Mouse (Mus musculus) CH12.LX (cell line): Measurements from ENCODE around the gene Emc10. TPM values are rescaled to one million over a fixed set of nuclear protein-coding genes. Genes with fewer than 3 reads are reported as not detected.

Experiments
- DNase-seq: peaks from one replicate; pipeline ENCODE4 v3.0.0-alpha.2; 2013; ENCODE audit errors: extremely low read depth
- H3K27ac ChIP-seq: 2 replicates; pipeline ENCODE4 v1.5.1; 2012; ENCODE audit warnings: low read depth, mild to moderate bottlenecking, control low read depth, moderate library complexity; ENCODE audit not compliant: insufficient read depth
- H3K27me3 ChIP-seq: replicated peaks from 2 replicates; pipeline ENCODE3; 2012; ENCODE audit warnings: inconsistent platforms
- H3K36me3 ChIP-seq, 2 experiments: replicated peaks in 1 of 2; 2 replicates each; pipeline versions ENCODE3 to v1.6.1; 2012; ENCODE audit warnings: inconsistent platforms in 1 of 2, low read length in 1 of 2, mild to moderate bottlenecking in 1 of 2, mixed read lengths in 1 of 2, moderate library complexity in 1 of 2; ENCODE audit not compliant: control insufficient read depth in 1 of 2, insufficient read depth in 1 of 2
- H3K4me1 ChIP-seq, 2 experiments: 2 replicates each; pipeline ENCODE4 v1.6.1; 2012; ENCODE audit warnings: inconsistent platforms in 1 of 2, moderate library complexity in 1 of 2; ENCODE audit not compliant: insufficient read depth in 2 of 2, control insufficient read depth in 1 of 2
- H3K4me2 ChIP-seq: 2 replicates; pipeline ENCODE4 v1.6.1; 2012; ENCODE audit warnings: low read depth, mild to moderate bottlenecking, control low read depth; ENCODE audit not compliant: poor library complexity, insufficient read depth, severe bottlenecking
- H3K4me3 ChIP-seq, 3 experiments: fragments of 150-350 bp in 1 of 3; sonication (generic) in 1 of 3; replicated peaks in 1 of 3; 2 replicates each; pipeline versions ENCODE3 to v1.5.1; 2011 to 2012; ENCODE audit warnings: low read depth in 2 of 3, low read length in 2 of 3, mild to moderate bottlenecking in 2 of 3, moderate library complexity in 2 of 3, control low read depth in 1 of 3, improper control_type of control experiment in 1 of 3, inconsistent platforms in 1 of 3, mixed read lengths in 1 of 3; ENCODE audit not compliant: poor library complexity in 1 of 3
- H3K79me2 ChIP-seq: replicated peaks from 2 replicates; pipeline ENCODE4 v1.6.1; 2012; ENCODE audit warnings: mild to moderate bottlenecking, moderate library complexity; ENCODE audit not compliant: control insufficient read depth, poor library complexity, insufficient read depth, severe bottlenecking; ENCODE audit errors: extremely low read depth
- H3K9ac ChIP-seq: 2 replicates; pipeline ENCODE4 v1.6.1; 2012; ENCODE audit warnings: low read depth, mild to moderate bottlenecking, control low read depth, moderate library complexity; ENCODE audit not compliant: insufficient read depth
- H3K9me3 ChIP-seq: replicated peaks from 2 replicates; pipeline ENCODE3; 2012; ENCODE audit warnings: low read length, inconsistent platforms, mixed read lengths
- CHD1 ChIP-seq: IDR thresholded peaks from 2 replicates; pipeline ENCODE4 v1.6.1; 2012; ENCODE audit warnings: low read depth, low read length, improper control_type of control experiment, inconsistent platforms
- CTCF ChIP-seq, 2 experiments: IDR thresholded peaks in 1 of 2; conservative IDR thresholded peaks in 1 of 2; 2 replicates each; pipeline ENCODE4 v1.5.1; 2011 to 2012; ENCODE audit warnings: low read depth in 2 of 2, low read length in 2 of 2, improper control_type of control experiment in 1 of 2, inconsistent platforms in 1 of 2, mild to moderate bottlenecking in 1 of 2, moderate library complexity in 1 of 2
- ELF1 ChIP-seq: IDR thresholded peaks from 2 replicates; pipeline ENCODE4 v1.6.1; 2014; ENCODE audit warnings: low read depth, mild to moderate bottlenecking, inconsistent platforms, low read length, improper control_type of control experiment
- EP300 ChIP-seq: IDR thresholded peaks from 2 replicates; pipeline ENCODE4 v1.6.1; 2011; ENCODE audit warnings: low read length, improper control_type of control experiment
- ETS1 ChIP-seq: conservative IDR thresholded peaks from 2 replicates; pipeline ENCODE4 v1.6.1; 2012; ENCODE audit warnings: low read depth, mild to moderate bottlenecking, inconsistent platforms, low read length, improper control_type of control experiment, moderate library complexity
- HCFC1 ChIP-seq: IDR thresholded peaks from 2 replicates; pipeline ENCODE4 v1.6.1; 2012; ENCODE audit warnings: low read depth, mild to moderate bottlenecking, inconsistent platforms, low read length, improper control_type of control experiment
- MAFK ChIP-seq: IDR thresholded peaks from 2 replicates; pipeline ENCODE4 v1.6.1; 2011; ENCODE audit warnings: low read length, improper control_type of control experiment; ENCODE audit not compliant: insufficient replicate concordance
- MEF2A ChIP-seq: IDR thresholded peaks from 2 replicates; pipeline ENCODE4 v1.6.1; 2014; ENCODE audit warnings: low read depth, mild to moderate bottlenecking, inconsistent platforms, low read length, improper control_type of control experiment, borderline replicate concordance
- MYC ChIP-seq: IDR thresholded peaks from 2 replicates; pipeline ENCODE4 v1.6.1; 2011; ENCODE audit warnings: low read depth, mild to moderate bottlenecking, improper control_type of control experiment, low read length
- NRF1 ChIP-seq: IDR thresholded peaks from 2 replicates; pipeline ENCODE4 v1.6.1; 2014; ENCODE audit warnings: low read depth, mild to moderate bottlenecking, inconsistent platforms, low read length, improper control_type of control experiment, moderate library complexity
- PAX5 ChIP-seq: IDR thresholded peaks from 2 replicates; pipeline ENCODE4 v1.6.1; 2012; ENCODE audit warnings: low read length, inconsistent platforms, mixed read lengths
- SIN3A ChIP-seq: IDR thresholded peaks from 2 replicates; pipeline ENCODE4 v1.6.1; 2012; ENCODE audit warnings: low read length, improper control_type of control experiment, inconsistent platforms
- SMC3 ChIP-seq: IDR thresholded peaks from 2 replicates; pipeline ENCODE4 v1.6.1; 2011; ENCODE audit warnings: low read depth, low read length, improper control_type of control experiment
- TBP ChIP-seq: conservative IDR thresholded peaks from 2 replicates; pipeline ENCODE4 v1.6.1; 2011; ENCODE audit warnings: low read depth, low read length, improper control_type of control experiment
- TCF12 ChIP-seq: IDR thresholded peaks from 2 replicates; pipeline ENCODE4 v1.6.1; 2014; ENCODE audit warnings: low read depth, mild to moderate bottlenecking, inconsistent platforms, low read length, improper control_type of control experiment
- UBTF ChIP-seq: IDR thresholded peaks from 2 replicates; pipeline ENCODE4 v1.6.1; 2012; ENCODE audit warnings: low read depth, mild to moderate bottlenecking, inconsistent platforms, low read length, improper control_type of control experiment, moderate library complexity
- USF1 ChIP-seq: IDR thresholded peaks from 2 replicates; pipeline ENCODE4 v1.6.1; 2014; ENCODE audit warnings: low read depth, mild to moderate bottlenecking, inconsistent platforms, low read length, improper control_type of control experiment
- ZKSCAN1 ChIP-seq: IDR thresholded peaks from 2 replicates; pipeline ENCODE4 v1.6.1; 2012; ENCODE audit warnings: low read depth, inconsistent platforms, low read length, improper control_type of control experiment, borderline replicate concordance
- dilution Hi-C: fragments of 300-500 bp; cut with MboI; formaldehyde crosslinking; loops from 2 replicates; pipeline ENCODE4 v1.14.3; 2020; ENCODE audit warnings: low sequenced_read_pairs; ENCODE audit not compliant: extremely low pct_unique_long_range_greater_than_20kb, extremely low pct_ligation_motif_present
- in situ Hi-C: fragments of 300-500 bp; cut with MboI; formaldehyde crosslinking; loops from 3 replicates; pipeline ENCODE4 v1.14.3; 2019; ENCODE audit warnings: low sequenced_read_pairs, low pct_ligation_motif_present, low pct_unique_long_range_greater_than_20kb, mixed read lengths
- polyA plus RNA-seq: library from polyadenylated mRNA; unstranded; fragments of >175 nt; gene quantifications from 2 replicates; pipeline ENCODE4 v1.2.1, GENCODE M21; 2012; ENCODE audit warnings: low read depth; ENCODE audit not compliant: insufficient read length
- total RNA-seq, 2 experiments: library from RNA; depleted of rRNA; stranded (reverse); fragments of 300-350 nt in 1 of 2; fragments of >200 nt in 1 of 2; gene quantifications; 2 replicates each; pipeline ENCODE4 v1.2.3; 2012 to 2014

Emc10 gene
- total and polyA plus RNA-seq, 3 experiments, result 14.4 to 49.1 (median 32.4) TPM

GRCm38 (mm10) chr7:44500046-44500445, 3.7 kb upstream of the Emc10 start:
- dilution Hi-C loops, result no loop called here
- H3K4me3 ChIP-seq, result no peak overlapping the region
- in situ Hi-C loops, result no loop called here

GRCm38 (mm10) chr7:44498922-44499321, 2.6 kb upstream of the Emc10 start:
- dilution Hi-C loops, result no loop called here
- Histone ChIP-seq H3K9me3 (no peaks in the 10 kb centered on the region), H3K4me3 (no peak overlapping the region), H3K27ac (no peak overlapping the region), H3K4me1 (peaks cover 4 to 21% of the 10 kb centered on the region in 2 experiments; a peak in 3 of 4 replicates), H3K79me2 (peaks cover 8% of the 10 kb centered on the region; the same call in 1 of the 2 replicates), H3K9ac (no peak overlapping the region), H3K4me2 (no peak overlapping the region), H3K27me3 (no peaks in the 10 kb centered on the region), H3K36me3 (peaks cover 12 to 43% of the 10 kb centered on the region in 2 experiments)
- TF ChIP-seq MAFK (no peak), SIN3A (no peak), TCF12 (no peak), PAX5 (no peak), CHD1 (no peak), ELF1 (no peak), USF1 (no peak), SMC3 (no peak), ZKSCAN1 (no peak), EP300 (no peak), CTCF (conservative IDR thresholded peaks at IDR 0.05 in 1 of 2, IDR thresholded peaks at IDR 0.05 in 1 of 2; ENCODE audit: low read depth in 2 of 2, low read length in 2 of 2) (no peak), UBTF (no peak), ETS1 (no peak), HCFC1 (no peak), TBP (no peak)
- DNase-seq, result no peak
- in situ Hi-C loops, result loop anchor here (10.0 kb wide), 1 partner anchor 234 kb away; the partner anchor contains the start of gene Gm15517

More at GRCm38 (mm10) chr7:44500046-44500445, 3.7 kb upstream of the Emc10 start:
- peaks cover 8% of the 10 kb centered on the region; the same call in 1 of the 2 replicates for H3K79me2 ChIP-seq
- TF ChIP-seq MYC (no peak), NRF1 (no peak), MEF2A (no peak), USF1 (no peak)
- TF ChIP-seq, all 38 proteins: peak for 0
- H3K27me3 ChIP-seq, result no peaks in the 10 kb centered on the region
- DNase-seq, result no peak
- H3K4me1 ChIP-seq, result peaks cover 4 to 14% of the 10 kb centered on the region in 2 experiments; a peak in 3 of 4 replicates
- no peak overlapping the region for H3K4me2 ChIP-seq
- peaks cover 5% of the 10 kb centered on the region for H3K9me3 ChIP-seq
- H3K9ac ChIP-seq, result no peak overlapping the region
- H3K27ac ChIP-seq, result no peak overlapping the region
- peaks cover 21 to 46% of the 10 kb centered on the region in 2 experiments for H3K36me3 ChIP-seq
